Mouse (Mus musculus): ENCODE results near the gene Gm17657. TPM values are rescaled to one million over a fixed set of nuclear protein-coding genes. Genes with fewer than 3 reads are reported as not detected.

Gene Gm17657
- total RNA-seq, 2 experiments from 2014 or later: not detected

DNA sequence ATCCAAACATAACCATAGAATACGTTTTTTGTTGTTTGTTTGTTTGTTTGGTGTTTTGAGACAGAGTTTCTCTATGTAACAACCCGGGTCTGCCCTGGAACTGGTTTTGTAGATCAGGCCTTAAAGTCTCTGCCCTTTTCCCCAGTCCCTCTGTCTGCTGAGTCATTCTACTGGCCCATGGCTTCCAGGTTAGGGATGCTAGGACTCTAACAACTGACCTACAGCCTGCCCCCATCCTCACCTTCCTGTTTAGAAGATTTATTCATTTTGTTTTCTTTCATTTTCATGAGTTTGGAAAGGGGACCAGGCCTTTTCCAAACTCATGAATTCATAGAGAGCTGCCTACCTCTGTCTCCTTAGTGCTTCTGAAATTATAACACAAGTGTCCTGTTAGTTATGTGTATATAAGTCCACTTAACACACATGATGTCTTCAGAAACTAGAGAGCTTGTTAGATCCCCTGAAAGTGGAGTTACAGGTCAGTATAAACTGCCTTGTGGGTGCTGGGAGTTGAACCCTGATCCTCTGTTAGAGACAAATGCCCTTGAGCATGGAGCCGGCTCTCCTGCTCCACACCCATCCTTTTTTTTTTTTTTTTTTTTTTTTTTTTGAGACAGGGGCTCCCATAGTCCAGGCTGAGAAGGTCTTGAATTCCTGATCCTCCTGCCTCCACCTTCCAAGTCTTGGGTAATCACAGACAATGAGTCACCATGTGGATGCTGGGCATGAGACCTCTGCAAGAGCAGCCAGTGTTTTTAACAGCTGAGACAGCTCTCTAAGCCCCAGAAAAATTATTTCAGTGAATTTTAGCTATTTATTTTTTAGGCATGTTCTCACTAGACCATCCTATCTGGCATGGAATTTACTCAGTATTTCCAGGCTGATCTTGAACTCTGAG is 63.9 kb downstream of the Gm17657 start:
- DNase-seq: no peak

DNA sequence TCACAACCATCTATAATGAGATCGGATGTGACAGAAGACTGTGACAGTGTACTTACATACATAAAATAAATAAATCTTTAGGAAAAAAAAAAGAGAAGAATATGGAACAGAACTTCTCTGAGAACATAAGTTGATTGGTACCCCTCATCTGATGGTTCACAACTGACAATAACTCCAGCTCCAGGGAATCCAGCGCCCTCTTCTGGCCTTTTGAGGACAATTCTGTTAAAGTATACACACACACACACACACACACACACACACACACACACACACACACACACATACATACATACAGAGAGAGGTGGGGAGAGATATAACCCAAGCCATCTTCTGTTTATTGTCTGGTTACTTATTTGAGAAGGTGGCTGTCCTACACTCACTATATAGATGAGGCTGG is 65.0 kb downstream of the Gm17657 start:
- no peak for DNase-seq

DNA sequence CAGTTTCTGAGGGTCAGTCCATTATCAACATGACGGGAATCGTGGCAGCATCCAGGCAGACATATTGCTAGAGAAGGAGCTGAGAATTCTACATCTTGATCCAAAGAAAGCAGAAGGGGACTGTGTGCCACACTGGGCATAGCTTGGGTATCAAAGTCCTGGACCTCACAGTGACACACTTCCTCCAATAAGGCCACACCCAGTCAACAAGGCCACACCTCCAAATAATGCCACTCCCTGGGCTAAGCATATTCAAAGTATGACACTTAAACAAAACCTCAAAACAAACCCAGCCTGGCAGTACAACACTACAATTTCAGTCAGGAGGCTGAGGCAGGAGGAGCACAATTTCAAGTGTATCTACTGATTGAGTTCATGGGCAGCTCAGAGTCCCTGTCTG is 66.2 kb downstream of the Gm17657 start:
- no peak for DNase-seq

DNA sequence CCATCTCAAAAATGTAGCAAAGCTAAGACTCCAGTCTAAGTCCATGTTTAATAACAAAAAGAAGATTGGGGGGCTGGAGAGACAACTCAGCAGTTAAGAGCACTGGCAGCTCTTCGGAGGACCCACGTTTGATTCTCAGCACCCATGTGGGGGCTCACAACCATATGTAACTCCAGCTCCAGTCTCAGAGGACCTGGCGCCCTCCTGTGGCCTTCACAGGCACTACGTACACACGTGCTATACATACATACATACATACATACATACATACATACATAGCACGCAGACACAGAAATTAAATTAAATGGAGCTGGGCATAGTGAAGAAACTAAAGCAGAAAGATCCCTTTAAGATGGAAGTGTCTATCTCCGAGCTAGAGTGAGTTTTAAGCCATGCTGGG is 66.8 kb downstream of the Gm17657 start:
- no peak for DNase-seq

DNA sequence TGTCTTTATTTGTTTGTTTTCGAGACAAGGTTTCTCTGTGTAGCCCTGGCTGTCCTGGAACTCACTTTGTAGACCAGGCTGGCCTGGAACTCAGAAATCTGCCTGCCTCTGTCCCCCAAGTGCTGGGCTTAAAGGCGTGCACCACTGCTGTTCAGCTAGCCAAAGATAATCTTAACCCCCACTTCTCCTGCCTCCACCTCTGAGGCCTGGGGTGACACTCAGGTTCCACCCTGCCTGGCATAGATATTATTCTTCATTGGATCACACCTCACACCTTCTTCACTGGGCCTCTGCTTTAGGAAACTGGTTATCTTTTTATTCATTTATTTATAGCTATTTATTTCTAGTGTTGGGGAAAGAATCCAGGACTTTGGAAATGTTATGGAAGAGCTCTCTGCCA is 69.2 kb downstream of the Gm17657 start:
- no peak for DNase-seq

DNA sequence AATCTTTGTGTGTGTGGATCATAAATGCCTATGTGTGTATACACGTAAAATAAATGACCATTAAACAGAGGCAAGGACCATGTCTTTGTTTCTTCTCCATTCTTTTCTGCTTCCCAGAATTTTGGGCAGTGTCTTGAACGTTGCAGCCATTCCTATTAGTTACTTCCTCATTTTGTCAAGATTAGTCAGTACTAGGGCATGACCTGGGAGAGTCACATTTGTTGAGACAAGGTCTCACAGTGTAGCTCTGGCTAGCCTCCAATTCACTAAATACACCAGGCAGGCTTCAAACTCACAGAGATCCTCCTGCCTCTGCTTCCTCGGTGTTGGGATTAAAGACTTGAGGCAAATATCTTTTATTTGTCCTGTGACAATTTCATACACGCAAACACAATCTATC is 71.2 kb downstream of the Gm17657 start:
- no peak for DNase-seq

DNA sequence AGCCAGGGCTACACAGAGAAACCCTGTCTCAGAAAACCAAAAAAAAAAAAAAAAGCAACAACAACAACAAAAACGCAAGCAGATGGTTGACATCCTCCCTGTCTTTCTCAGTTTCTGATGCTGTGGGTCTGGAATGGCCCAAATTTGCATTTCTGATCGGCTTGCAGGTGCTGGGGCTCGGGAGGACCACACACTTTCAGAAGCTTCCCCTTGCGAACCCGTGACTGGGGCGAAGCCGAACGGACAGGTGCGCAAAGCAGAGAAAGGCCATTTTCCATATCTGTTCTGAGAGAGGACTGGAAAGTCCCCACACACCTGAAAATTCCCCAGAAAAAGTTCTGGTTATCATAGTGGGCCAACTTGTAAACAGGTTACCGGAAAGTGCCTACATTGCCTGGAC is 72.1 kb downstream of the Gm17657 start:
- no peak for DNase-seq

DNA sequence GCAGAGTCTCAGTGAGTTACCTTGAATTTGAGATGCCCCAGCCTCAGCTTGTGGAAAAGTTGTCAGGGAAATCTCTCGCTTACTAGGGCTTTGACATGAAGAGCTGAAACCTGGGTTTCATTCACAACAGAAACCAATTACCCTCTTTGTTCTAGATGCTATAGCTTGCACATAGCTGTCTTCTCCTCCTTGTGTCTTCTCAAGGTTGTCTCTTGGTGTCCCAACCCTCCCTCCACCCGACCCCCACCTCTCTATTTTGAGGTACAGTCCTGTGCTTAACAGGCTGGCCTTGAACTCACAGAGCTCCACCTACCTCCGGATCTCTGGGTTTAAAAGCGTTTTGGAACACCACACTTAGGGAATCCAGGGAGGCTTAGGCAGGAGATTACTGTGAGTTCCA is 73.0 kb downstream of the Gm17657 start:
- no peak for DNase-seq

DNA sequence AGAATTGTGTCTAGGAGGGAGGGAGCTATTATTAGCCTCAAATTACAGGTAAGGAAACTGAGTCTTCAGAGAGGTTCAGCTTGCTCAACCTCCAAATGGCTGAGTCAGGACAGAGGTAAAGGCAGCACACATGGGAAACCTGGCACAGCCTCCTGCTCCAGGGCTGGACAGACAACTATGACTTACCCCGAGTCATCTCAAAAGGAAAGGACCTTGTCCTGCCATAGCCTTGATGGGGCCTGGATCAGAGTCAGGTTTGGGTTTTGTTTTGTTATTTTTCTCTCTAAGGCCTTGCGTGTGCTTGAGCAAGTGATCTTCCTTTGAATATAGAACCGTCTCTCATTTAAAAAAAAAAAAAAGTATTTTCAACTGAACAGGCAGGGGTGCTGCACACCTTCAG is 74.3 kb downstream of the Gm17657 start:
- no peak for DNase-seq

DNA sequence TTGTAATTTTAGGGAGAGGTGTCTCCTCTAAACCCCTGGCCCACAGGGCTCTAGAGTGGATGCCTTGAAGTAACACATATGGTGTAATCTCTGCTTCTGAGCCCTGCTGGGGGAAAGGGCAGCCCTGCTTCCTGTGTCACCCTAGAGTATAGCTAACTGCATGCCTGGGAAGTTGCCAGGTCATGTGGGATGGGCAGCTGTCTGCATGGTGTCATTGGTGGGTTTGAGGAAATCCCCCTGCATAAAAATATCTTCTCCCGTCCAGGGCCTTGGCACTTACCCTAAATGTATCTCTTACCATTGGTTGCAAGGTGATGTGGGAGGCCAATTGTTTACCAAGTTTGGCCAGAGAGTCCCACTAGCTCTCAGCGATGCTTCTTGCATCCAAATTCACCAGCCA is 75.4 kb downstream of the Gm17657 start:
- DNase-seq: no peak

DNA sequence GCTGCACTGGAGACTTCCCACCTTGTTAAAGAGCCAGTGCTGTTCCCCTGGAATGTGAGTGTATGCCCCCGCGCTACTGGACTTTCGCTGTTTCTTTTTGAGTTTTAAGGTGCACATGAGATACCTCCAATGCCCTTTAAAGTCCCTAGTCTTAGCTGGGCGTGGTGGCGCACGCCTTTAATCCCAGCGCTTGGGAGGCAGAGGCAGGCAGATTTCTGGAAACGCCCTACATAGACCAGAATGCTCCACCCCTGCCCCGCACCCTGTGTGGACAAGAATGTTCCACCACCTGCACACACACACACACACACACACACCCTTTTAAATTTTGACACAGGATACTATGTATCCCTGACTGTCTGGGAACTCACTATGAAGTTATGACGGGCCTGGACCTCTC is 76.0 kb downstream of the Gm17657 start:
- no peak for DNase-seq

Small RNA genes lying within 50 kb of the gene (microRNA-seq; reads per million reads assigned to microRNA genes)
- 0 reads per million in 2 experiments for gene Mir7667

Other genes starting within 250 kb of the Gm17657 start
- 10 to 100 TPM; 38.8 to 45.1 TPM for gene Pi16, start 232.0 kb downstream of the Gm17657 start, total RNA-seq (2021)
- gene Mtch1, start 201.7 kb downstream of the Gm17657 start, total RNA-seq (2021): 100 to 1,000 TPM; 197 to 221 TPM
- 1 to 10 TPM; 3.5 to 3.9 TPM for gene Fgd2, start 188.7 kb downstream of the Gm17657 start, total RNA-seq (2021)
- gene Pim1, start 58.9 kb downstream of the Gm17657 start, total RNA-seq (2021): 10 to 100 TPM; 15.0 to 23.3 TPM
- 1 to 10 TPM; 9.3 to 9.8 TPM for gene Tbc1d22b, start 147 bp upstream of the Gm17657 start, total RNA-seq (2021)
- not detected for gene Tmem217, start 2.7 kb upstream of the Gm17657 start, total RNA-seq (2021)
- 10 to 100 TPM; 27.2 to 29.1 TPM for gene Rnf8, start 65.2 kb upstream of the Gm17657 start, total RNA-seq (2021)
- gene Gm28043, start 65.2 kb upstream of the Gm17657 start, total RNA-seq (2021): 1 to 10 TPM in 1 of 2 experiments, under 1 TPM in 1; 0.96 to 1.8 TPM
- gene Cmtr1, start 111.0 kb upstream of the Gm17657 start, total RNA-seq (2021): 10 to 100 TPM; 46.1 to 51.9 TPM
- gene Ccdc167, start 167.4 kb upstream of the Gm17657 start, total RNA-seq (2021): 1 to 10 TPM; 6.2 to 9.3 TPM